Mouse (Mus musculus) hematopoietic stem cell, adult 5-6 weeks (primary cell): ENCODE data around the gene Pet117. TPM values are rescaled to one million over a fixed set of nuclear protein-coding genes. Genes with fewer than 3 reads are reported as not detected.

Source experiments
- total RNA-seq: library from RNA; stranded (forward); fragments of 172-1452, 232-1000 nt; gene quantifications from 2 replicates; pipeline ENCODE4 v1.2.3, GENCODE M21; 2017

Pet117 gene
- total RNA-seq, 1 experiment from 2014 or later, result not detected

Other genes with a start within 250 kb of the Pet117 start
- 31.5 and 32.1 TPM in 2 replicates for gene Mgme1, start 98.3 kb upstream of the Pet117 start, total RNA-seq
- 265 and 321 TPM in 2 replicates for gene Snx5, start 98.1 kb upstream of the Pet117 start, total RNA-seq
- not detected in 2 replicates for gene Ovol2, start 36.9 kb upstream of the Pet117 start, total RNA-seq
- gene Kat14, start within 50 bp of the Pet117 start, total RNA-seq, result 32.8 and 40.3 TPM in 2 replicates
- gene Dzank1, start 158.4 kb downstream of the Pet117 start, total RNA-seq, result 0.15 TPM in 1 of 2 replicates, not detected in the other
- 33.0 TPM in 2 replicates for gene Polr3f, start 158.7 kb downstream of the Pet117 start, total RNA-seq
- gene Rbbp9, start 181.9 kb downstream of the Pet117 start, total RNA-seq, result 17.6 and 18.2 TPM in 2 replicates
- gene Sec23b, start 187.2 kb downstream of the Pet117 start, total RNA-seq, result 56.0 and 82.8 TPM in 2 replicates
- gene Smim26, start 225.1 kb downstream of the Pet117 start, total RNA-seq, result 9.5 and 32.3 TPM in 2 replicates
- 72.6 and 86.4 TPM in 2 replicates for gene Dtd1, start 230.9 kb downstream of the Pet117 start, total RNA-seq